Mouse (Mus musculus) erythroblast, embryonic 14.5 days (primary cell): Measurements from ENCODE around the gene Golga7b. TPM values are rescaled to one million over a fixed set of nuclear protein-coding genes. Genes with fewer than 3 reads are reported as not detected.

Experiments used
- H3K27me3 ChIP-seq: 2 replicates; pipeline ENCODE4 v1.6.1; 2012; ENCODE audit warnings: inconsistent platforms; ENCODE audit not compliant: control insufficient read depth
- H3K36me3 ChIP-seq: 2 replicates; pipeline ENCODE4 v1.6.1; 2012; ENCODE audit warnings: mild to moderate bottlenecking, inconsistent platforms; ENCODE audit not compliant: control insufficient read depth
- H3K4me1 ChIP-seq: 2 replicates; pipeline ENCODE4 v1.6.1; 2012; ENCODE audit warnings: inconsistent platforms; ENCODE audit not compliant: control insufficient read depth
- H3K4me3 ChIP-seq: replicated peaks from 2 replicates; pipeline ENCODE3; 2012; ENCODE audit warnings: moderate library complexity, mild to moderate bottlenecking, inconsistent platforms
- H3K9me3 ChIP-seq: 2 replicates; pipeline ENCODE4 v1.6.1; 2012; ENCODE audit warnings: low read length, inconsistent platforms, mixed read lengths; ENCODE audit not compliant: control insufficient read depth
- GATA1 ChIP-seq: IDR thresholded peaks from 2 replicates; pipeline ENCODE4 v1.6.1; 2012; ENCODE audit warnings: low read length, inconsistent platforms, mixed read lengths
- TAL1 ChIP-seq: IDR thresholded peaks from 3 replicates; pipeline ENCODE4 v1.6.1; 2012; ENCODE audit warnings: low read length, inconsistent platforms, mixed read lengths
- polyA plus RNA-seq: library from polyadenylated mRNA; stranded (reverse); fragments of >175 nt; gene quantifications from 2 replicates; pipeline ENCODE4 v1.2.3, GENCODE M21; 2012

Gene Golga7b
- polyA plus RNA-seq, 1 experiment = not detected

DNA sequence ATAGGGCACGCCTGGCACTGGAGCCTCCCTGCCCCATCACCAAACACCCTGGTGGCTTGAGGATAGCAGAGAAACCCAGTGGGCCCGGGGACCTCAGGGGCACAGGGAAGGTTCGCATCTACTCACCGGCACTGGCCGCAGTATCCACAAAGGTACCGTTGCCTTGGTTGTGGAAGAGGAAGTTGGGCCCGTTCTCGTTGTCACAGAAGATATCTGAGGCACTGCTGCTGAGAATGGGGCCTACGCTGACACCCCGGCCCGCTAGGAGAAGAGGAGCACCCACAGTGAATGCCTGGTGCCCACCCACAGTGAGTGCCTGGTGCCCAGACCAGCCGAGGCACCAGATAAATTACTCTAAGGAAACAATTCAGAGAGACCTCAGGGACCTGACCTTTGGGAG is 61.6 kb downstream of the Golga7b start:
- Histone ChIP-seq H3K4me1 (no peaks in the 10 kb centered on the region), H3K4me3 (no peak overlapping the region), H3K9me3 (no peaks in the 10 kb centered on the region), H3K27me3 (no peaks in the 10 kb centered on the region), H3K36me3 (no peaks in the 10 kb centered on the region)
- TF ChIP-seq TAL1 = no peak
- TF ChIP-seq GATA1 = no peak

GRCm38 (mm10) chr19:42311332-42311731 is 64.0 kb downstream of the Golga7b start:
- Histone ChIP-seq H3K36me3 (no peaks in the 10 kb centered on the region), H3K9me3 (no peaks in the 10 kb centered on the region), H3K27me3 (no peaks in the 10 kb centered on the region), H3K4me3 (no peak overlapping the region), H3K4me1 (no peaks in the 10 kb centered on the region)
- no peak for TF ChIP-seq GATA1
- TF ChIP-seq TAL1 = no peak

DNA sequence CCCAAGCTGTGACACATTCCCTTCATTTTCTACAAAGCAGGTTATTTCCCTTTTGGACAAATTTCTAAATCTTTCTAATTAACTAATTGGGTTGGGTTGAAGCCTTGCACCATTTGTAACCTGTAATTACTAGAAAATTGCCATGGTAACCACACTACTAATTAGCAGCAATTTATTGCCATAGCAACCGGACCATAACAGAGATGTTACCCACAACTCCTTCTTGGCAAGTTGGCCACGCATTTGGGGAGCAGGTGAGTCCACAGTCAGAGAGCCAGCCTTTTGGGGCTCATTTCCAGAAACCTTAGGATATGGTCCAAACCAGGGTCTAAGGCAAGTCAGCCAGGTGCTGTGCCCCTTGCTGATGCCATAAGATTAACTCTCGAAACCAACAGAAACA is 64.8 kb downstream of the Golga7b start:
- TF ChIP-seq GATA1 (no peak), TAL1 (no peak)
- no peaks in the 10 kb centered on the region for H3K9me3 ChIP-seq
- no peak overlapping the region for H3K4me3 ChIP-seq
- no peaks in the 10 kb centered on the region for H3K36me3 ChIP-seq
- H3K27me3 ChIP-seq = no peaks in the 10 kb centered on the region
- H3K4me1 ChIP-seq = no peaks in the 10 kb centered on the region

GRCm38 (mm10) chr19:42315070-42315679 is 67.8 kb downstream of the Golga7b start:
- TF ChIP-seq TAL1 = no peak
- no peak for TF ChIP-seq GATA1

GRCm38 (mm10) chr19:42315914-42316313 is 68.5 kb downstream of the Golga7b start:
- Histone ChIP-seq H3K9me3 (no peaks in the 10 kb centered on the region), H3K27me3 (no peaks in the 10 kb centered on the region; the same call in 1 of the 2 replicates), H3K4me1 (no peaks in the 10 kb centered on the region), H3K4me3 (no peak overlapping the region), H3K36me3 (no peaks in the 10 kb centered on the region)
- TF ChIP-seq GATA1 (no peak), TAL1 (no peak)

More at GRCm38 (mm10) chr19:42315070-42315679, 67.8 kb downstream of the Golga7b start:
- no peaks in the 10 kb centered on the region for H3K36me3 ChIP-seq
- H3K4me3 ChIP-seq = no peak overlapping the region
- no peaks in the 10 kb centered on the region for H3K4me1 ChIP-seq
- no peaks in the 10 kb centered on the region for H3K9me3 ChIP-seq
- H3K27me3 ChIP-seq = no peaks in the 10 kb centered on the region; the same call in 1 of the 2 replicates

GRCm38 (mm10) chr19:42316525-42316924 is 69.2 kb downstream of the Golga7b start:
- no peak for TF ChIP-seq TAL1
- TF ChIP-seq GATA1 = no peak
- no peak overlapping the region for H3K4me3 ChIP-seq

GRCm38 (mm10) chr19:42316998-42317397 is 69.6 kb downstream of the Golga7b start:
- Histone ChIP-seq H3K4me1 (no peaks in the 10 kb centered on the region), H3K27me3 (no peaks in the 10 kb centered on the region; the same call in 1 of the 2 replicates), H3K4me3 (no peak overlapping the region), H3K36me3 (no peaks in the 10 kb centered on the region), H3K9me3 (no peaks in the 10 kb centered on the region)
- TF ChIP-seq TAL1 = no peak
- no peak for TF ChIP-seq GATA1

More at GRCm38 (mm10) chr19:42316525-42316924, 69.2 kb downstream of the Golga7b start:
- Histone ChIP-seq H3K27me3 (no peaks in the 10 kb centered on the region; the same call in 1 of the 2 replicates), H3K4me1 (no peaks in the 10 kb centered on the region), H3K36me3 (no peaks in the 10 kb centered on the region), H3K9me3 (no peaks in the 10 kb centered on the region)

DNA sequence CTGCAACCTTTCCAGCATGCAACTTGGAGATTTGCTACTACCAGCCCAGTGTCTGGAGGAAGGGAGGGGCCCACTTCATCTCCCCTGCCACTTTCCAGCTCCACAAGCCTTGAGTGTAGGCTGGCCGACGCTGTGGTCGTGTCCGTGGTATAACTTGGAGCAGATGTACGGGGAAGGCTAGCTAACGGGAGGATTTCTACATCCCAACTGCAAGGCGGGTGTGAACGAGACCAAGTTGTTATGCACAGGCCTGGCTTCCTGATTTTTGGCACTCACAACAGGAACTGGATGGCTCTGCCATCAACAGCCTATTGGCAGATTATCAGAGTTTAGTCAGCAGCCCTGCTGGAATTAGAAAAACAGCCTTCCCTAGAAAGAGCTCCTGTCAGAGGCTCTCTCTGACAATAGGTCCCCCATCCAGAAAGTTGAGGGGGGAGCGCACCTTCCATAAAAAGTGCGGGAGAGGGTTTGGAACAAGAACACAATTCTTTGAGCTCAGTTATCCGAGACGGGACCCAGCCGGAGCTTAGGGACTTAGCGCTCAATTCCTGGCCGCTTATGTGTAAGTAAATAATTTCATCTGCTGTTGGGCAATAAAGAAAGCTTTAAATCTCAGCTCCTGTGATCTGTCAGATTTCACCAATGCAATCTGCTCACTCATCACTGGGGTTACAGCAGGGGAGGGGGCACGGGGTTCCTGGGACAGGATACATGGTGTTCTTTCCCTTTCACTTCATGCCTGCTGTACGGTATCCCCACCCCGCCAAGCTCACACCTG is 70.5 kb downstream of the Golga7b start:
- Histone ChIP-seq H3K4me1 (no peaks in the 10 kb centered on the region), H3K9me3 (no peaks in the 10 kb centered on the region), H3K4me3 (no peak overlapping the region), H3K27me3 (no peaks in the 10 kb centered on the region; the same call in 1 of the 2 replicates), H3K36me3 (no peaks in the 10 kb centered on the region)
- no peak for TF ChIP-seq TAL1
- TF ChIP-seq GATA1 = no peak

Other genes starting within 250 kb of the Golga7b start
- gene Ankrd2, start 211.6 kb upstream of the Golga7b start, polyA plus RNA-seq = 0.12 TPM in 1 of 2 replicates, not detected in the other
- not detected in 2 replicates for gene Hoga1, start 202.0 kb upstream of the Golga7b start, polyA plus RNA-seq
- not detected in 2 replicates for gene 4933411K16Rik, start 195.3 kb upstream of the Golga7b start, polyA plus RNA-seq
- 0.10 and 0.19 TPM in 2 replicates for gene Morn4, start 161.2 kb upstream of the Golga7b start, polyA plus RNA-seq
- gene Pi4k2a, start 157.1 kb upstream of the Golga7b start, polyA plus RNA-seq = 1.7 and 1.8 TPM in 2 replicates
- 1.3 and 1.7 TPM in 2 replicates for gene Avpi1, start 118.5 kb upstream of the Golga7b start, polyA plus RNA-seq
- gene Marveld1, start 100.2 kb upstream of the Golga7b start, polyA plus RNA-seq = 0.05 TPM in 2 replicates
- 0.67 and 0.73 TPM in 2 replicates for gene Zfyve27, start 83.6 kb upstream of the Golga7b start, polyA plus RNA-seq
- gene Sfrp5, start 45.3 kb upstream of the Golga7b start, polyA plus RNA-seq = not detected in 2 replicates
- gene Crtac1, start 184.2 kb downstream of the Golga7b start, polyA plus RNA-seq = not detected in 2 replicates